Mouse (Mus musculus): ENCODE measurements around the gene Tnks1bp1. TPM values are rescaled to one million over a fixed set of nuclear protein-coding genes. Genes with fewer than 3 reads are reported as not detected.

The Tnks1bp1 gene
- total RNA-seq (2021), result 10 to 100 TPM; 61.9 to 65.9 TPM

DNA sequence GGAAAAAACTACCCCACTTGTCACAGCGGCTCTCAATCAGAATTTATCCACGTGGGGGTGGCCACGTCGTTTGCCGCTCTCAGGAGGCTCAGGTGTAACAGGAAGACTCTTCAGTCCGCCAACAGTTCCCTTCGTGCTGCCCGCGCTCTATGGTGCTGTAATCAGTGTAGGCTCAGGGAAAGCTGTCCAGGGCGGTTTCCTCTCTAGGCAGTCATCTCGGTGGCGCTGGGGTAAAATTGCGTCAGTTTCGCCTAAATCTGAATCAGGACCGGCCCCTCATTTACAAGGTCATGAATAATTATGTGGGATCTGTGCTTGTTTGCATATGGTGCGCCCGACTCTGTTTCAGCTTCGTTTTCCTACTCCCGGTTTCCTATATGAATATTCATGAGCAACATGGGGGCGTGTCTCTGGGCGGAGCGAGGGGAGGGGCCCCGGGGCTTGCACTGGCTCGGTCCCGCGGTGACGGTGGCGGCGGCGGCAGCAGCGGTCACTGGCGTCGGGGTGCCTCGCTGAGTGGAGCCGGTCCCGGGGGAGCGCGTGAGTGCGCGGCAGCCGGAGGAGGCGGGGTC lies at the start of gene Tnks1bp1:
Gene Tnks1bp1 (plus strand): TSS at position 427 of the 572 bp plus-strand sequence.
- peak; percentile 99 for DNase-seq
- intact Hi-C loops (cut with DNase I), result loop anchor here (1.0 to 10.0 kb wide), 2 partner anchors 10 to 333 kb away; partner anchors contain the start of genes P2rx3, Ssrp1 and Zdhhc5

GRCm38 (mm10) chr2:84999486-85000181 lies 48.2 kb upstream of the Tnks1bp1 start:
- DNase-seq, result peak; percentile 24 to 28
- intact Hi-C loops (cut with DNase I), result no loop called here

- intact Hi-C loops (cut with DNase I), result no loop called here
- DNase-seq, result peak in 1 of 2 experiments; percentile 14
Measured at GRCm38 (mm10) chr2:85001497-85001896, 46.3 kb upstream of the Tnks1bp1 start.

GRCm38 (mm10) chr2:85002575-85002974 lies 45.2 kb upstream of the Tnks1bp1 start:
- intact Hi-C loops (cut with DNase I), result no loop called here
- no peak for DNase-seq

- no peak for DNase-seq
- intact Hi-C loops (cut with DNase I), result no loop called here
Measured at GRCm38 (mm10) chr2:85004341-85004740, 43.5 kb upstream of the Tnks1bp1 start.

DNA sequence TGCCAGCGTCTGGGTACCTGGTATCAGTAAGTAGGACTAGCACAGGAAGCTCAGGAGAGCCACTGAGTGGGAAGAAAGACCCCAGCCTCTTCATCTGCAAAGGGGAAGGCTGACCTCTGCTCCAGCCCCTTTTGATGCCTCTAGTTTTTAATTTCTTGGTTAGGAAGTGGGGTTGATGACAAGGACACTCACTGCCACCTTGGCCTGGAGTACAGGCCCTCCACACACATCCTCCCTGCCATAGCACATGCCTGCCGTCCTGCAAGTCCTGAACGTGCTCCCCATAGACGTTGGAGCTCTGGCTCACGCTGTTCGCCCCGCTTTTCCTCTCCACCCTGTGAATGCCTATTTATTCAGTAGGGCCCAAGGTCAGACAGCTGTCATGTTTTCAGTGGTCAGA lies 41.2 kb upstream of the Tnks1bp1 start:
- DNase-seq, result no peak
- intact Hi-C loops (cut with DNase I), result loop anchor here (2.0 to 5.0 kb wide), 2 partner anchors 138 to 174 kb away; no protein-coding TSS in a partner anchor

GRCm38 (mm10) chr2:85007729-85008128 lies 40.1 kb upstream of the Tnks1bp1 start:
- DNase-seq, result peak in 1 of 2 experiments; percentile 18

DNA sequence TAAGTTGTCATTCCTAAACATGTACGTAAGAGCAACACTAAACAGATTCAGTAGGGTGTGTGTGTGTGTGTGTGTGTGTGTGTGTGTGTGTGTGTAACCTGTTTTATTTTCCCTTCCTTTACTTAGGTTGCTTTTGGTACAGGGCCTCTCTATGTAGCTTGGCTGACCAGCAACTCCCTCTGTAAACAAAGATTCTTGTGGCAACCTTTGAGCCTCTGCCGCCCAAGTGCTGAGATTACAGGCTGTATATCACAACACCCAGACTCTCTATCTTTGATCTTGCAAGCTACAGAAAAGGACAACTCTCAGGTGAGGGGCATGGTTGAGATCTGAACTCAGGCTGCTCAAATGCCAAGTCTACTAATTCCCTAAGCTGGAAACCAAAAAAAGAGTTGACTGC lies 38.6 kb upstream of the Tnks1bp1 start:
- intact Hi-C loops (cut with DNase I), result loop anchor here (5.0 kb wide), 1 partner anchor 177 kb away; no protein-coding TSS in a partner anchor
- no peak for DNase-seq

More at GRCm38 (mm10) chr2:85007729-85008128, 40.1 kb upstream of the Tnks1bp1 start:
- intact Hi-C loops (cut with DNase I), result loop anchor here (1.0 to 5.0 kb wide), 4 partner anchors 51 to 175 kb away; partner anchors contain the start of gene Rtn4rl2

DNA sequence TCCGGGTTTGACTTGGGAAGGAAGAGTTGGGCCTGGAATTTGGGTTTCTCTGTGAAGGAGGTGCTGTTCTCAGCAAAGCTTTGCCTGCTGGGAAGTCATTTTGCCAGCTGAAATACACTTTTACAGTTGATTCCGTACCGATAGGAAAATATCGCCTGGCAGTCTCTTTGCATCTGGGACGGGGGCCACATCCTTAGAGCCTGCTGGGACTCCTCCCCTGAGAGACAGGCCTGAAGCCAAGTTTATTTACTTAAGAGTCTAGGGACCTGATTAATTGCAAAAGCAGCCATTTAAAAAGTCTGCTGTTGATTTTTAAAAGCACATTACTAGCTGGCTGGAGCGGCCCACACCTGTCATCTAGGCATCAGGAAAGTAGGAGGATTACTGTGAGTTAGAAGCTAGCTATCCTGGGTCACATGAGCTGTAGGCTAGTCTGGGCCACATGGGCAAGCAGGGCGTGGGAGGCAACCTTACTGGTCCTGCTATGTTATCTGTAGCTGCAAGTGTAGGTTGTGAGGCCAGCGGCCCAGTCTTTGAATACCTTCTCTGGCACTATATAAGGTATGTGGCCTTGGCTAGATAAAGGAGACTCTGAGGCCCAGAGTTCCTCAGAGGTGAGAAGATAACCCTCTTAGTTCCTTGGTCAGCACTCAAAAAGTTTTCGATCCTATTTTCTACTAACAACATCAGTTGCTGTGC lies 35.8 kb upstream of the Tnks1bp1 start:
- DNase-seq, result peak; percentile 11
- intact Hi-C loops (cut with DNase I), result no loop called here

DNA sequence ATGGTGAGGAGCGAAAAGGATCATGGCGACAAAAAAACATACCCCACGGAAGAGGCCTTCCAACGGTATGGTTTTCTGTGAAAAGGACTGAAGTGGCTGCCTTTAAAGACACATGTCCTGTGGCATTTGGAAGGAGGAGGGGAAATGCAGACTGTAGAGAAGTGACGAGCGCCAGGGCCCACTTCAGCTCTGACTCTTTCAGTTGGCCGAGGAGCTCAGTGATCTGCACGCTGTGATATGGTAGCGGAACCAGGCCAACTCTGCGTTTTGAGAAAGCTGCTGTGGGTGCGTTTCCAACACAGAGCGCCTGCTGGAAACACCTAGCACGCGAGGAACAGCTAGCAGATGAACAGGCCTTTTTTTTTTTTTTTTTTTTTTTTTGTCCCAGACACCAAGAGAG lies 35.1 kb upstream of the Tnks1bp1 start:
- DNase-seq, result no peak
- intact Hi-C loops (cut with DNase I), result no loop called here

GRCm38 (mm10) chr2:85013826-85014587 lies 33.8 kb upstream of the Tnks1bp1 start:
- intact Hi-C loops (cut with DNase I), result no loop called here
- no peak for DNase-seq

GRCm38 (mm10) chr2:85014588-85014982 lies 33.2 kb upstream of the Tnks1bp1 start:
- no peak for DNase-seq
- intact Hi-C loops (cut with DNase I), result no loop called here

GRCm38 (mm10) chr2:85022043-85022442 lies 25.8 kb upstream of the Tnks1bp1 start:
- intact Hi-C loops (cut with DNase I), result loop anchor here (2.0 to 5.0 kb wide), 2 partner anchors 225 to 540 kb away; no protein-coding TSS in a partner anchor
- DNase-seq, result no peak

DNA sequence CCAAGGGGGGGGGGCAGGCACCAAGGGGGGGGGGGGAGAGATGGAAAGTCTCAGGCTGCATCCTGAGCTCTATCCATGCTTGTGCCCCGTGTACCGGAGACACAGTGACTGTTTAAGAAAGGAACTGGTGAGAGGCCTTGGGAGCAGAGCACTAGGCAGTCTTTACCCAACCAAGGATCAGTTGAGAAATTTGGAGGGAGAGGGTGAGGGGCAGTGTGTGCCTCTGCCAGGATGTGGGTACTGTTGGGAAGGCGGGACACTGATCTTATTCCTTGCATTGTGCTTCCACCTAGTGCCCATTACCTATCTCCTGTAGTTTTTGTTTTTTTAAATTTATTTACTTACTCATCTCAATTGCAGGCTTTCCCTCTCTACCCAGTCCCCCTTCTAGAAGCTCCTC lies 21.6 kb upstream of the Tnks1bp1 start:
- intact Hi-C loops (cut with DNase I), result no loop called here
- no peak for DNase-seq

DNA sequence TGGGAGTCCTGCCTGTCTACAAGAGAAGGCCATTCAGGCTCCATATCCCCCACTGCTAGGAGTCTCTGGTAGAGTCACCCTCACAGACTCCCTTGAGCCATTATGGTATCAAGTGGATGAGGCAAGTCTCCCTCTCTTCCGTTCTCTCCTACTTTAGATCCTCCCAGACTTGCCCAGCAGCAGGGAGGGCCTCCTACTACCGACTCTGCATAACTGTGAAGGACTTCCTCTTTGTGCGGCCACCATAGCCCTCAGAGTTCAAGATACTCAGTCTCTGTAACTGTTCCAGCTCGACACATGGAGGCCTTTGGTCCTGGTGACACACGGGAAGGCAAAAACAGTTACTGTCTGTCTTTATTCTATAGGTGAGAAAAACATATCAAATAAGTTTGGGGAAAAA lies 20.5 kb upstream of the Tnks1bp1 start:
- intact Hi-C loops (cut with DNase I), result no loop called here
- DNase-seq, result no peak

DNA sequence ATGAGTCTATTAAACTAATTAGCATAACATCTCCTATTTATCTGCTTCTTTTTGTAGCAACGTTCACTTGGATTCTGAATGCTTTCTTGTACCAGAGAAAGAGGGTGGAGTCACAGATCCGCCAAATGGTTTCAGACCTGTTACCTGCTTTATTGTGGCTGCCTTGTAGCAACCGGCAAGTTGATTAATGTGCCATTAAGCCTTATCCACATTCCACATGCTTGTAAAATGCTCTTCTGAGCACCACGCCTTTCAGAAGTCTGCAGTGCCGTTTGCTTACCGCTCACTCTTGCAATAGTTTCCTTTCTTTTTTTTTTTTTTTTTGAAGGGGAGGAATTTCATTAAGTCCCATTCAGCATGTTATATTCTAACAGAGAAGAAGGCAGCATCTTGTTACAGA lies 17.9 kb upstream of the Tnks1bp1 start:
- no peak for DNase-seq
- intact Hi-C loops (cut with DNase I), result no loop called here

GRCm38 (mm10) chr2:85030989-85031388 lies 16.8 kb upstream of the Tnks1bp1 start:
- no peak for DNase-seq
- intact Hi-C loops (cut with DNase I), result no loop called here

DNA sequence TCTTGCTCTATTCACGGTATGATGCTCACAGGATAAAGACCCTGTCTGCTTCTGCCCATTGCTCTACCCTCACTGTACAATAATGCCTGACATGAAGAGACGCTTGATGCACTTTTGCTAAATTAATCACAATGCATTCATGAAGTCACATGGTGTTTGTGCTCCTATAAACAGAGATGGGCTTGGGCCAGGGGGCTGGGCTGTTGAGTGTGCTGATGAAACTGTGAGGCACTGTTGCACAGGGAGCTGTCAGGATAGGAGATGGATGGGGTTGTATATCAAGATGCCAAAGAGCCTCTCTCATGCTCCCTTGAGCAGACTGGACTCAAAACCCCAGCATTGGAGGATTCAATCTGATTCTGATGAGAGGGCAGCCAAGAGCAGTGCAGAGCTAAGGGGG lies 14.7 kb upstream of the Tnks1bp1 start:
- DNase-seq, result no peak
- intact Hi-C loops (cut with DNase I), result no loop called here

DNA sequence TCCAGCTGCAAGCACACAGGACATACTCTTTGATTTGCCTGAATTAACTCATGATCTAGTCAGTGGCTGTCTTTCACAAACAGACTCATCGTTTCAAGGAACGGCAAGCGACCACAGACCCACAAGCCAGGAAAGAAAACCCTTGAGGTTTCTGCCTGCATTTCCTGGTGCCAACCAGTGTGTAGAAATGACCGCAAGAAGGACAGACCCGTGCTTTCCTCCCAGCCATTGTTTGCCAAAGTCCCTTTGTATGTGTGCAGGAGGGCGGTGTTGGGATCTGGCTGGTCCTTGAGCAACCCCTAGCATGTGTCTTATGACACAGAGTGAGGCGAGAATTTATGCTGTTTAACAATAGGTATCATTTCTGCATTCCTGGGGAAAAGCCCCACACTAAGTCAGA lies 13.7 kb upstream of the Tnks1bp1 start:
- intact Hi-C loops (cut with DNase I), result no loop called here
- no peak for DNase-seq

GRCm38 (mm10) chr2:85036507-85037046 lies 11.2 kb upstream of the Tnks1bp1 start:
- intact Hi-C loops (cut with DNase I), result loop anchor here (1.0 kb wide), 1 partner anchor 11 kb away; no protein-coding TSS in a partner anchor
- no peak for DNase-seq

Data from heart, postnatal 36 days (tissue).